Comparison of ENCODE assay signal across 8 mouse cellular contexts in genomic region chr5:125391609-125392008, GRCm38 (mm10). TPM values are rescaled to one million over a fixed set of nuclear protein-coding genes. Genes with fewer than 3 reads are reported as not detected.
DNase-seq lines count a peak whose midpoint lies in the region; ATAC-seq and TF ChIP-seq lines count a peak whose summit lies in the region.

No protein-coding gene starts in this region.

- DNase-seq in spleen, adult 12 weeks (ENCODE audit: low spot score), result peak; percentile 34
- DNase-seq in spleen, postnatal 14 days (ENCODE audit: low spot score in 2 of 2), result no peak
- DNase-seq in cerebellum, adult 9-10 months, result peak; percentile 84
- DNase-seq in heart, adult 2 months, result peak; percentile 74 to 85
- DNase-seq in kidney, adult 2 months, result peak; percentile 95
- DNase-seq in limb, embryonic 14.5 days (ENCODE audit: low spot score), result peak; percentile 63
- DNase-seq in right cerebral cortex, postnatal 25 days, result peak; percentile 84
- DNase-seq in thymus, postnatal 36 days, result no peak

- 0 out of 2 replicates have a peak, but pooled peaks have one; percentile 31 for TF ChIP-seq POLR2A in heart, adult 2 months (IDR thresholded peaks at IDR 0.05; ENCODE audit: insufficient read depth, low read depth, low read length)
- no peak for TF ChIP-seq POLR2A in kidney, adult 2 months (IDR thresholded peaks at IDR 0.05; ENCODE audit: low read depth, low read length)
- TF ChIP-seq POLR2A in limb, embryonic 14.5 days (IDR thresholded peaks at IDR 0.05; ENCODE audit: borderline replicate concordance, extremely low read depth, insufficient read depth, insufficient read length), result no peak

- H3K27me3 ChIP-seq in heart, adult 2 months (ENCODE audit: control insufficient read depth, insufficient read depth, low read length), result no peaks in the 10 kb centered on the region
- H3K27me3 ChIP-seq in kidney, adult 2 months (replicated peaks; ENCODE audit: control insufficient read depth, insufficient read depth, low read length), result no peaks in the 10 kb centered on the region
- no peaks in the 10 kb centered on the region for H3K27me3 ChIP-seq in limb, embryonic 14.5 days (ENCODE audit: control insufficient read depth, insufficient read depth, low read length)

- 18% methylated on average over 5 of the region's 5 CpGs for WGBS in heart, adult 2 months
- 4% methylated on average over 5 of the region's 5 CpGs for WGBS in kidney, adult 2 months
- 77% methylated on average over 5 of the region's 5 CpGs for WGBS in limb, embryonic 14.5 days

- intact Hi-C loops in heart, adult 2 months (cut with DNase I), result no loop called here

- H3K79me2 ChIP-seq in heart, adult 2 months (replicated peaks; ENCODE audit: control insufficient read depth, insufficient read depth, low read length), result peaks cover 8% of the 10 kb centered on the region; the same call in 1 of the 2 replicates

- no peak for ATAC-seq in limb, embryonic 14.5 days (ENCODE audit: low FRiP score, low read depth)

- peak overlapping the region; percentile 55; the same call in 1 of the 2 replicates for H3K9ac ChIP-seq in heart, adult 2 months (ENCODE audit: low read depth, low read length)
- H3K9ac ChIP-seq in limb, embryonic 14.5 days (ENCODE audit: low read depth, low read length, severe bottlenecking), result no peak overlapping the region

- TF ChIP-seq EP300 in heart, adult 2 months (IDR thresholded peaks at IDR 0.05; ENCODE audit: insufficient read depth, low read depth, low read length), result peak; percentile 86

- no peaks in the 10 kb centered on the region for H3K9me3 ChIP-seq in limb, embryonic 14.5 days (ENCODE audit: control insufficient read depth, low read length)

- peaks cover 14% of the 10 kb centered on the region for H3K36me3 ChIP-seq in heart, adult 2 months (ENCODE audit: control insufficient read depth, insufficient read depth, low read length)
- H3K36me3 ChIP-seq in kidney, adult 2 months (ENCODE audit: control insufficient read depth, insufficient read depth, low read length), result peaks cover 6% of the 10 kb centered on the region; the same call in 1 of the 2 replicates
- no peaks in the 10 kb centered on the region; the same call in 1 of the 2 replicates for H3K36me3 ChIP-seq in limb, embryonic 14.5 days (ENCODE audit: control insufficient read depth, insufficient read depth, low read length)

- no peak for TF ChIP-seq CTCF in heart, adult 2 months (IDR thresholded peaks at IDR 0.05)
- no peak for TF ChIP-seq CTCF in kidney, adult 2 months (conservative IDR thresholded peaks at IDR 0.05; ENCODE audit: insufficient read depth, insufficient read length, low read depth, low read length)

- H3K4me3 ChIP-seq in heart, adult 2 months, result peak overlapping the region; percentile 32
- no peak overlapping the region for H3K4me3 ChIP-seq in kidney, adult 2 months (ENCODE audit: insufficient read depth, low read depth, low read length)
- no peak overlapping the region for H3K4me3 ChIP-seq in limb, embryonic 14.5 days (replicated peaks; ENCODE audit: low read length)

- no peak overlapping the region for H3K4me2 ChIP-seq in limb, embryonic 14.5 days (replicated peaks; ENCODE audit: low read depth, low read length, severe bottlenecking)

- peak overlapping the region; percentile 99 for H3K27ac ChIP-seq in heart, adult 2 months
- H3K27ac ChIP-seq in kidney, adult 2 months (ENCODE audit: insufficient read depth, low read depth, low read length), result peak overlapping the region; percentile 100
- peak overlapping the region; percentile 6; the same call in 1 of the 2 replicates for H3K27ac ChIP-seq in limb, embryonic 14.5 days (replicated peaks; ENCODE audit: low read depth, low read length)

- peaks cover 11% of the 10 kb centered on the region for H3K4me1 ChIP-seq in heart, adult 2 months (ENCODE audit: control insufficient read depth, insufficient read depth, low read length)
- peaks cover 30% of the 10 kb centered on the region; the same call in 1 of the 2 replicates for H3K4me1 ChIP-seq in kidney, adult 2 months (ENCODE audit: control insufficient read depth, insufficient read depth, low read length)
- peaks cover 26% of the 10 kb centered on the region for H3K4me1 ChIP-seq in limb, embryonic 14.5 days (ENCODE audit: control insufficient read depth, insufficient read depth, low read length)

RNA-seq across cellular contexts. Expression of gene Ubc, which starts 1.6 kb away (rescaled TPM):
- 1,000 to 10,000 TPM in 1 of 2 experiments, 100 to 1,000 TPM in 1; 894 to 1,473 TPM for total RNA-seq in heart, adult 2 months (2021)
- polyA plus RNA-seq in heart, adult 2 months (2012; rRNA removed), result 664 and 1,033 TPM in 2 replicates
- polyA plus RNA-seq in kidney, adult 2 months (2012; rRNA removed), result 1,123 and 1,352 TPM in 2 replicates
- polyA plus RNA-seq in limb, embryonic 14.5 days (2012; rRNA removed), result 643 and 660 TPM in 2 replicates
- polyA plus RNA-seq in limb, embryonic 14.5 days (2014; fragmentation: Nextera tagmentation; extraction: Ambion mirVana), result 949 and 1,033 TPM in 2 replicates

RNA-seq across cellular contexts. Expression of gene Gm10382, which starts 2.5 kb away (rescaled TPM):
- under 1 TPM in 1 of 2 experiments, not detected in 1; 0.21 TPM for total RNA-seq in heart, adult 2 months (2021)
- polyA plus RNA-seq in heart, adult 2 months (2012; rRNA removed), result 0.12 and 0.23 TPM in 2 replicates
- 0.33 and 0.58 TPM in 2 replicates for polyA plus RNA-seq in kidney, adult 2 months (2012; rRNA removed)
- 0.08 and 0.26 TPM in 2 replicates for polyA plus RNA-seq in limb, embryonic 14.5 days (2012; rRNA removed)
- polyA plus RNA-seq in limb, embryonic 14.5 days (2014; fragmentation: Nextera tagmentation; extraction: Ambion mirVana), result 0.17 and 0.45 TPM in 2 replicates

RNA-seq across cellular contexts. Expression of gene Dhx37, which starts 42.3 kb away (rescaled TPM):
- total RNA-seq in heart, adult 2 months (2021), result 10 to 100 TPM; 11.1 to 12.4 TPM
- polyA plus RNA-seq in heart, adult 2 months (2012; rRNA removed), result 14.8 and 15.7 TPM in 2 replicates
- polyA plus RNA-seq in kidney, adult 2 months (2012; rRNA removed), result 10.8 and 16.4 TPM in 2 replicates
- polyA plus RNA-seq in limb, embryonic 14.5 days (2012; rRNA removed), result 21.9 and 25.5 TPM in 2 replicates
- 5.4 and 8.9 TPM in 2 replicates for polyA plus RNA-seq in limb, embryonic 14.5 days (2014; fragmentation: Nextera tagmentation; extraction: Ambion mirVana)

RNA-seq across cellular contexts. Expression of gene Bri3bp, which starts 49.8 kb away (rescaled TPM):
- 10 to 100 TPM; 52.2 to 52.4 TPM for total RNA-seq in heart, adult 2 months (2021)
- 31.4 and 31.5 TPM in 2 replicates for polyA plus RNA-seq in heart, adult 2 months (2012; rRNA removed)
- 12.1 and 13.0 TPM in 2 replicates for polyA plus RNA-seq in kidney, adult 2 months (2012; rRNA removed)
- 15.0 and 19.7 TPM in 2 replicates for polyA plus RNA-seq in limb, embryonic 14.5 days (2012; rRNA removed)
- polyA plus RNA-seq in limb, embryonic 14.5 days (2014; fragmentation: Nextera tagmentation; extraction: Ambion mirVana), result 30.0 and 34.5 TPM in 2 replicates

RNA-seq across cellular contexts. Expression of gene Scarb1, which starts 50.7 kb away (rescaled TPM):
- total RNA-seq in heart, adult 2 months (2021), result 10 to 100 TPM; 23.6 to 27.8 TPM
- 55.5 and 77.5 TPM in 2 replicates for polyA plus RNA-seq in heart, adult 2 months (2012; rRNA removed)
- 35.5 and 42.8 TPM in 2 replicates for polyA plus RNA-seq in kidney, adult 2 months (2012; rRNA removed)
- polyA plus RNA-seq in limb, embryonic 14.5 days (2012; rRNA removed), result 67.7 and 85.6 TPM in 2 replicates
- polyA plus RNA-seq in limb, embryonic 14.5 days (2014; fragmentation: Nextera tagmentation; extraction: Ambion mirVana), result 40.1 and 43.9 TPM in 2 replicates

Comparison
In these comparisons a context has a peak if more than half of its experiments do, and no peak if none do; other contexts are left out.
1. DNase-seq: peak in spleen, adult 12 weeks (single experiment), cerebellum, adult 9-10 months (single experiment), heart, adult 2 months (2 of 2), kidney, adult 2 months (single experiment), limb, embryonic 14.5 days (single experiment) and right cerebral cortex, postnatal 25 days (single experiment); none in spleen, postnatal 14 days (0 of 2) and thymus, postnatal 36 days (0 of 2).
2. H3K27ac ChIP-seq: peak in every context shown above with its lines; median percentile 100 in kidney, adult 2 months; 99 in heart, adult 2 months; 6 in limb, embryonic 14.5 days.